In genomic region chr8:85427026-85427425, GRCm38 (mm10) we compare ENCODE assay signal across 22 mouse cellular contexts. TPM values are rescaled to one million over a fixed set of nuclear protein-coding genes. Genes with fewer than 3 reads are reported as not detected.
A peak's percentile ranks its signal among the peaks of the same experiment; 100 is the strongest.
DNase-seq lines count a peak whose midpoint lies in the region; ATAC-seq lines count a peak whose summit lies in the region.
"Had no signal": no experiment of that assay in that cellular context is flagged by ENCODE, and none has a peak within 500 bp of the region (broad histone marks: within the 10 kb centered on the region; RNA-seq: fewer than 3 reads in every experiment).

No protein-coding gene starts in this region.

- WGBS in heart, embryonic 11.5 days (ENCODE audit: insufficient replicate concordance): 50% methylated on average over 4 of the region's 4 CpGs
- WGBS in liver, embryonic 11.5 days: 51% methylated on average over 4 of the region's 4 CpGs
- 76% methylated on average over 4 of the region's 4 CpGs for WGBS in limb, embryonic 15.5 days

- peaks cover 33% of the 10 kb centered on the region for H3K4me1 ChIP-seq in heart, embryonic 11.5 days (ENCODE audit: control insufficient read depth, insufficient read depth, low read length)
- H3K4me1 ChIP-seq in liver, embryonic 11.5 days (replicated peaks; ENCODE audit: control insufficient read depth, insufficient read depth, low read length): peaks cover 56% of the 10 kb centered on the region
- H3K4me1 ChIP-seq in limb, embryonic 15.5 days: peaks cover 16% of the 10 kb centered on the region

- H3K9me3 ChIP-seq in heart, embryonic 11.5 days (replicated peaks; ENCODE audit: control insufficient read depth, low read length): no peaks in the 10 kb centered on the region
- no peaks in the 10 kb centered on the region for H3K9me3 ChIP-seq in liver, embryonic 11.5 days (ENCODE audit: control insufficient read depth, low read length)
- H3K9me3 ChIP-seq in limb, embryonic 15.5 days: no peaks in the 10 kb centered on the region
- H3K9me3 ChIP-seq: embryonic facial prominence, embryonic 13.5 days; limb, embryonic 13.5 days; midbrain, embryonic 13.5 days; stomach, embryonic 15.5 days had no signal

- intact Hi-C loops in heart, postnatal 14 days (cut with DNase I): no loop called here

- H3K27ac ChIP-seq in heart, embryonic 11.5 days (ENCODE audit: low read depth, low read length): peak overlapping the region; percentile 37
- H3K27ac ChIP-seq in liver, embryonic 11.5 days (ENCODE audit: low read depth, low read length): no peak overlapping the region
- 0 out of 2 replicates have a peak overlapping the region, but pooled peaks have one; percentile 19 for H3K27ac ChIP-seq in limb, embryonic 15.5 days
- H3K27ac ChIP-seq: embryonic facial prominence, embryonic 13.5 days; hindbrain, postnatal 0 days; left cerebral cortex, adult 2 months; limb, embryonic 13.5 days; midbrain, embryonic 13.5 days; stomach, embryonic 15.5 days had no signal

- no peak overlapping the region; the same call in 1 of the 2 replicates for H3K9ac ChIP-seq in heart, embryonic 11.5 days (ENCODE audit: low read depth, low read length)
- no peak overlapping the region for H3K9ac ChIP-seq in liver, embryonic 11.5 days (ENCODE audit: low read depth, low read length)
- H3K9ac ChIP-seq in limb, embryonic 15.5 days: no peak overlapping the region
- H3K9ac ChIP-seq: embryonic facial prominence, embryonic 13.5 days; limb, embryonic 13.5 days; midbrain, embryonic 13.5 days; stomach, embryonic 15.5 days had no signal

- no peak overlapping the region for H3K4me3 ChIP-seq in heart, embryonic 11.5 days (ENCODE audit: low read depth, low read length)
- H3K4me3 ChIP-seq in liver, embryonic 11.5 days (ENCODE audit: low read depth, low read length): no peak overlapping the region
- H3K4me3 ChIP-seq in limb, embryonic 15.5 days: no peak overlapping the region
- H3K4me3 ChIP-seq: embryonic facial prominence, embryonic 13.5 days; left cerebral cortex, adult 2 months; limb, embryonic 13.5 days; midbrain, embryonic 13.5 days; stomach, embryonic 15.5 days had no signal

- H3K4me2 ChIP-seq in heart, embryonic 11.5 days: peak overlapping the region; percentile 32; the same call in 1 of the 2 replicates
- peak overlapping the region; percentile 33 for H3K4me2 ChIP-seq in liver, embryonic 11.5 days
- no peak overlapping the region for H3K4me2 ChIP-seq in limb, embryonic 15.5 days
- H3K4me2 ChIP-seq: embryonic facial prominence, embryonic 13.5 days; limb, embryonic 13.5 days; stomach, embryonic 15.5 days had no signal

- no peaks in the 10 kb centered on the region for H3K27me3 ChIP-seq in heart, embryonic 11.5 days (ENCODE audit: control insufficient read depth, insufficient read depth, low read length)
- no peaks in the 10 kb centered on the region for H3K27me3 ChIP-seq in liver, embryonic 11.5 days (replicated peaks; ENCODE audit: control insufficient read depth, insufficient read depth, low read length)
- no peaks in the 10 kb centered on the region for H3K27me3 ChIP-seq in limb, embryonic 15.5 days
- H3K27me3 ChIP-seq: embryonic facial prominence, embryonic 13.5 days; limb, embryonic 13.5 days; midbrain, embryonic 13.5 days; stomach, embryonic 15.5 days had no signal

- H3K36me3 ChIP-seq in heart, embryonic 11.5 days (ENCODE audit: control insufficient read depth, insufficient read depth, low read length): no peaks in the 10 kb centered on the region
- H3K36me3 ChIP-seq in liver, embryonic 11.5 days (ENCODE audit: control insufficient read depth, insufficient read depth, low read length): peaks cover 4% of the 10 kb centered on the region; the same call in 1 of the 2 replicates
- H3K36me3 ChIP-seq in limb, embryonic 15.5 days: no peaks in the 10 kb centered on the region; the same call in 1 of the 2 replicates
- H3K36me3 ChIP-seq: midbrain, embryonic 13.5 days; stomach, embryonic 15.5 days had no signal

- ATAC-seq in heart, embryonic 11.5 days (replicated peaks; ENCODE audit: insufficient number of reproducible peaks, low FRiP score, low TSS enrichment): no peak
- ATAC-seq in liver, embryonic 11.5 days (replicated peaks; ENCODE audit: low FRiP score): no peak
- ATAC-seq in limb, embryonic 15.5 days (ENCODE audit: insufficient number of reproducible peaks, low FRiP score, low TSS enrichment, low read depth): no peak
- ATAC-seq in megakaryocyte, adult 5-6 weeks (ENCODE audit: poor library complexity, severe bottlenecking): no peak
- ATAC-seq: hindbrain, postnatal 0 days; lung, postnatal 0 days; midbrain, embryonic 13.5 days had no signal

- no peak for DNase-seq in heart, postnatal 14 days
- DNase-seq in liver, embryonic 11.5 days (ENCODE audit: low spot score): no peak
- DNase-seq in liver: no peak
- DNase-seq in lung, postnatal 25 days (ENCODE audit: low spot score): no peak
- DNase-seq in thymus, postnatal 25 days: no peak
- DNase-seq: adrenal gland, postnatal 14 days; cerebellum, adult 2 months; gastrocnemius, postnatal 36 days; right cerebral cortex, adult 18-20 months; spleen, adult 18-20 months; thymus, postnatal 14 days had no signal

RNA-seq across cellular contexts. Expression of gene 4921524J17Rik, which starts 5.6 kb away (rescaled TPM):
- polyA plus RNA-seq in heart, embryonic 11.5 days (2014; fragmentation: Nextera tagmentation; extraction: Ambion mirVana): 67.0 and 73.8 TPM in 2 replicates
- 10 to 100 TPM; 20.7 to 23.2 TPM for total RNA-seq in heart, postnatal 14 days (2021)
- 38.3 TPM in 2 replicates for polyA plus RNA-seq in liver, embryonic 11.5 days (2014; fragmentation: Nextera tagmentation; extraction: Ambion mirVana)
- 51.3 and 57.2 TPM in 2 replicates for polyA plus RNA-seq in limb, embryonic 15.5 days (2015; fragmentation: Nextera tagmentation; extraction: Ambion mirVana)
- total RNA-seq in megakaryocyte, adult 5-6 weeks (2015): 21.1 and 21.2 TPM in 2 replicates
- 28.9 and 54.2 TPM in 2 replicates for total RNA-seq in megakaryocyte, adult 5-6 weeks (2017)

RNA-seq across cellular contexts. Expression of gene Mylk3, which starts 40.9 kb away (rescaled TPM):
- 167 and 212 TPM in 2 replicates for polyA plus RNA-seq in heart, embryonic 11.5 days (2014; fragmentation: Nextera tagmentation; extraction: Ambion mirVana)
- total RNA-seq in heart, postnatal 14 days (2021): 100 to 1,000 TPM; 332 to 359 TPM
- polyA plus RNA-seq in liver, embryonic 11.5 days (2014; fragmentation: Nextera tagmentation; extraction: Ambion mirVana): 26.6 and 31.3 TPM in 2 replicates
- polyA plus RNA-seq in limb, embryonic 15.5 days (2015; fragmentation: Nextera tagmentation; extraction: Ambion mirVana): 1.6 and 2.1 TPM in 2 replicates
- 0.20 and 0.43 TPM in 2 replicates for total RNA-seq in megakaryocyte, adult 5-6 weeks (2015)
- total RNA-seq in megakaryocyte, adult 5-6 weeks (2017): 1.7 and 1.9 TPM in 2 replicates
- polyA plus RNA-seq: C2C12 had no signal
